Mouse (Mus musculus): ENCODE data around the gene Senp3.

GRCm38 (mm10) chr11:69706775-69707479, 25.0 kb upstream of the Senp3 start:
- TF ChIP-seq POLR2A (IDR thresholded peaks at IDR 0.05; ENCODE audit: control insufficient read depth, extremely low read depth, insufficient read depth, low read length, poor library complexity) (no peak), CTCF (IDR thresholded peaks at IDR 0.05; ENCODE audit: borderline replicate concordance, control insufficient read depth, extremely low read depth, insufficient read depth, low read length, poor library complexity) (no peak)
